Mouse (Mus musculus) urinary bladder, postnatal 36 days (tissue): ENCODE measurements around the gene Shpk.

Experiments
- DNase-seq, 2 experiments: peaks; one replicate each; pipeline ENCODE4 v3.0.0; 2022; ENCODE audit warnings: low spot score in 2 of 2, mixed read lengths in 1 of 2

The Shpk gene

GRCm38 (mm10) chr11:73267267-73267666 is 68.0 kb downstream of the Shpk start, which contains the start of gene Trpv3:
Gene Trpv3, plus strand, starts transcription at chr11:73267388.
- DNase-seq = peak; percentile 45 to 52
